Comparison of ENCODE assay signal across 9 mouse cellular contexts in the genomic region with DNA sequence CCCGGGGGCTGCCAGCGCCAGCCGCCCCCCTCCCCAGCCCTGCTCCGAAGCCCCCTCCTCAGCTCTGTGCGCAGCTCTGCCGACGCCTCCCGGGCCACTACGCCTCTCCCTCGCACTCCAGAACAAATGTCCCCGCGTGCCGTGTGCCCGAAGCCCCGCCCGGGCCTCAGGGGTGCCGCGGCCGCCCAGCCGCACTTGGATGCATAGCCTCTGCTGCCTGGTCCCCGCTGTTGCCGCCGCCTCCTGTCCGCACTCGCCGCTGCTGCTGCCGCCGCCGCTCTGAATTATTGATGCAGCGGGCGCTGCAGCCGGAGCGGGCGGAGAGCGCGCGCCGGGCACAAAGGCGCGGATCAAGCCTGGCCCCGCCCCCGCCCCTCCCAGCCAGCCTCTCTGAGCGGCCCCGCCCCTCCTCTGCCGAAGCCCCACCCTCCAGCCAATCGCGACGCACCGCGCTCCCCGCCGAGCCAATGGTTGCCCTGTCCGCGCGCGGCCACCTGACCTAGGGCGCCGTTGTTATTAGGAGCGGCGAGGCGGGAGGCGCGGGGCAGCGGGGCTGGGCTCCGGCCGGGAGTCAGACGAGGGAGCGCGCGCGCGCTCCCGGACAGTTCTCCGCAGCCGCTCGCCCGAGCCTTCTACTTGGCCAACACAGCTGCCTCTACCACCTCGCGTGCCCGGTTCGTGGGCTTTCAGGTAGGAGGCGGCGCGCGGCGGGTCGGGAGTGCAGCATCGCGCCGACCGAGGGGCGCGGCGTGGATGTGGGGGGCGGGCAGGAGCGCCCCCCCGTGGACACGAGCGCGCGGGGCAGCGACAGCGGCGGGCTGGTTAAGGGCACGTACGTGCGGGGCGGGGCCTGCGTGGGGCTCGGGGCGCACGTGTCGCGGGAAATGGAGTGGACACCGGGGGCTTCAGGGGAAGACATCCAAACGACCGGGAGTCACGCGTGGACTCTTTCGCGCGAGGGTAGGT. TPM values are rescaled to one million over a fixed set of nuclear protein-coding genes. Genes with fewer than 3 reads are reported as not detected.
DNase-seq lines count a peak whose midpoint lies in the region; TF ChIP-seq lines count a peak whose summit lies in the region.
"Had no signal": no experiment of that assay in that cellular context is flagged by ENCODE, and none has a peak within 500 bp of the region (broad histone marks: within the 10 kb centered on the region; RNA-seq: fewer than 3 reads in every experiment).

A gene (minus strand): TSS at position 339 of the 966 bp plus-strand sequence.

- no peak within 1 kb of the TSS for H3K27ac ChIP-seq in left cerebral cortex, adult 2 months
- H3K27ac ChIP-seq: macrophage had no signal

- DNase-seq in adrenal gland, postnatal 36 days: peak; percentile 94
- DNase-seq in embryo, embryonic 11 days: peak; percentile 98
- DNase-seq in gastrocnemius, postnatal 14 days: peak; percentile 89
- peak; percentile 50 for DNase-seq in induced T-regulatory cell, adult 2 months (ENCODE audit: low read depth)
- DNase-seq in left cerebral cortex, adult 2 months (ENCODE audit: extremely low spot score in 1 of 2, low spot score in 2 of 2): peak; percentile 82 to 86
- peak; percentile 74 for DNase-seq in lung, postnatal 36 days
- peak; percentile 89 for DNase-seq in right cerebral cortex, adult 18-20 months
- peak; percentile 76 for DNase-seq in urinary bladder, postnatal 25 days (ENCODE audit: low spot score)

- TF ChIP-seq CTCF in left cerebral cortex, adult 2 months (IDR thresholded peaks at IDR 0.05): peak; percentile 54

- peak within 1 kb of the TSS; percentile 66 for H3K4me3 ChIP-seq in left cerebral cortex, adult 2 months

- intact Hi-C loops in gastrocnemius, postnatal 14 days (cut with DNase I; ENCODE audit: low total_unique reads): no loop called here
- intact Hi-C loops in left cerebral cortex, adult 2 months (cut with DNase I): loop anchor here (5.0 kb wide), 3 partner anchors 40 to 540 kb away; no protein-coding TSS in a partner anchor

RNA-seq across cellular contexts. Expression of the gene that starts here (rescaled TPM):
- total RNA-seq in adrenal gland, postnatal 36 days (2021): 1 to 10 TPM in 1 of 2 experiments, not detected in 1; 1.4 TPM
- under 1 TPM in 1 of 2 experiments, not detected in 1; 0.21 TPM for total RNA-seq in gastrocnemius, postnatal 14 days (2021)
- 1 to 10 TPM; 7.4 to 9.0 TPM for total RNA-seq in left cerebral cortex, adult 2 months (2021)

Comparison
In these comparisons a context has a peak if more than half of its experiments do, and no peak if none do; other contexts are left out.
1. Peak in DNase-seq in gastrocnemius, postnatal 14 days; RNA of the gene not detected or under 1 TPM.